Mouse (Mus musculus) erythroblast, embryonic 14.5 days (primary cell): ENCODE data around the gene Sparc.

Experiments used
- GATA1 ChIP-seq: IDR thresholded peaks from 2 replicates; pipeline ENCODE4 v1.6.1; 2012; ENCODE audit warnings: low read length, inconsistent platforms, mixed read lengths
- TAL1 ChIP-seq: IDR thresholded peaks from 3 replicates; pipeline ENCODE4 v1.6.1; 2012; ENCODE audit warnings: low read length, inconsistent platforms, mixed read lengths

DNA sequence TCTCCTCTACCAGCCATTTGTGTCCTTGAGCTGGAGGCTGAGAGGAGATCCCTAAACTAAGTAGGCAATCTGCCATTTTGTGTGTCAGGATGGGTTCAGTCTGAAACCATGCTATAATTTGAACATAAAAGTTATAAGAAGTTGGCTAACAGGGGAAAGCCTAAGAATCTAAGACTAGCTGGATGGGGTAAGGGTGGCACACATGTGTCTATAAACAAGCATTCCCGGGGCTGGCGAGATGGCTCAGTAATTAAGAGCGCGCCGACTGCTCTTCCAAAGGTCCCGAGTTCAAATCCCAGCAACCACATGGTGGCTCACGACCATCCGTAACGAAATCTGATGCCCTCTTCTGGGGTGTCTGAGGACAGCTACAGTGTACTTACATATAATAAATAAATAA is 39.2 kb upstream of the Sparc start:
- TF ChIP-seq GATA1, result no peak
- no peak for TF ChIP-seq TAL1
